Mouse (Mus musculus): ENCODE data around the gene Trdn. TPM values are rescaled to one million over a fixed set of nuclear protein-coding genes. Genes with fewer than 3 reads are reported as not detected.

Gene Trdn
- polyA plus RNA-seq, 1 experiment from 2014 or later = 64.7 TPM

Other genes starting within 250 kb of the Trdn start
- 0.38 and 0.46 TPM in 2 replicates for gene Nkain2, start 190.1 kb upstream of the Trdn start, polyA plus RNA-seq (2016; fragmentation: Nextera tagmentation; extraction: Ambion mirVana)

All from heart, embryonic 10.5 days (tissue).